Mouse (Mus musculus): Measurements from ENCODE around the gene 1500011B03Rik.

DNA sequence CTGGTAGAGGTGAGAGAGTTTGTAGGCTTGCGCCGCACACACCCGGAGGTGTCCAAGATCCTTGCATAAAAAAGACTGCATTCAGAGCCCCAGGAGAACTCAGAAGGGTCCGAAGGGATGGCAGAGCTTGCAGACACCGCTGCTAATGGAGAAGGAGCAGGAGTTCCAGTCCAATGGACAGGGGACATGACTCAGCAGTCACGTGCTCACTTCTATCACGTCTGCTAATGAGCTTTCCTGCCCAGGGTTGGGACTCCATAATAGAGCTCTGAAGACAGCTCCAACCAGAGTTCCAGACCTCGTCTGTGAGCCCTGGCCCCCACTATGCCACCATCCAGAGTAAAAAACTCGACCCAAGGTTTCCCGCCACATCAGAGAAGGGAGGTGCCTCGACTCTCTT is 5.1 kb downstream of the 1500011B03Rik start:
- TF ChIP-seq CTCF (conservative IDR thresholded peaks at IDR 0.05; ENCODE audit: insufficient read depth, insufficient read length, low read depth, low read length) (no peak), POLR2A (IDR thresholded peaks at IDR 0.05; ENCODE audit: low read depth, low read length) (no peak)
